Mouse (Mus musculus) erythroblast, adult 5-6 weeks (primary cell): ENCODE results near the gene H2al1j. TPM values are rescaled to one million over a fixed set of nuclear protein-coding genes. Genes with fewer than 3 reads are reported as not detected.

Experiments used
- total RNA-seq, 2 experiments: library from RNA; stranded (forward) in 1 of 2; stranded (reverse) in 1 of 2; fragments of 150-400 nt in 1 of 2; fragments of 200-764, 138-1000 nt in 1 of 2; gene quantifications; 2 replicates each; pipeline versions ENCODE4 v1.2.3 to v1.2.4; 2015 to 2017; ENCODE audit warnings: low replicate concordance in 2 of 2

H2al1j gene
- total RNA-seq, 2 experiments from 2014 or later: not detected

Other genes with a start within 250 kb of the H2al1j start
- not detected in 2 replicates for gene H2al1a, start 28.6 kb upstream of the H2al1j start, total RNA-seq (2015; ENCODE audit: low replicate concordance)
- gene H2al1a, start 28.6 kb upstream of the H2al1j start, total RNA-seq (2017; ENCODE audit: low replicate concordance): not detected in 2 replicates
- not detected in 2 replicates for gene H2al1b, start 25.4 kb upstream of the H2al1j start, total RNA-seq (2015; ENCODE audit: low replicate concordance)
- gene H2al1b, start 25.4 kb upstream of the H2al1j start, total RNA-seq (2017; ENCODE audit: low replicate concordance): 3.3 TPM in 1 of 2 replicates, not detected in the other
- gene H2al1c, start 22.2 kb upstream of the H2al1j start, total RNA-seq (2015; ENCODE audit: low replicate concordance): not detected in 2 replicates
- gene H2al1c, start 22.2 kb upstream of the H2al1j start, total RNA-seq (2017; ENCODE audit: low replicate concordance): not detected in 2 replicates
- gene H2al1d, start 19.0 kb upstream of the H2al1j start, total RNA-seq (2015; ENCODE audit: low replicate concordance): not detected in 2 replicates
- gene H2al1d, start 19.0 kb upstream of the H2al1j start, total RNA-seq (2017; ENCODE audit: low replicate concordance): not detected in 2 replicates
- not detected in 2 replicates for gene H2al1e, start 15.9 kb upstream of the H2al1j start, total RNA-seq (2015; ENCODE audit: low replicate concordance)
- not detected in 2 replicates for gene H2al1e, start 15.9 kb upstream of the H2al1j start, total RNA-seq (2017; ENCODE audit: low replicate concordance)
- not detected in 2 replicates for gene H2al1f, start 12.7 kb upstream of the H2al1j start, total RNA-seq (2015; ENCODE audit: low replicate concordance)
- not detected in 2 replicates for gene H2al1f, start 12.7 kb upstream of the H2al1j start, total RNA-seq (2017; ENCODE audit: low replicate concordance)
- not detected in 2 replicates for gene H2al1g, start 9.6 kb upstream of the H2al1j start, total RNA-seq (2015; ENCODE audit: low replicate concordance)
- not detected in 2 replicates for gene H2al1g, start 9.6 kb upstream of the H2al1j start, total RNA-seq (2017; ENCODE audit: low replicate concordance)
- gene H2al1h, start 6.3 kb upstream of the H2al1j start, total RNA-seq (2015; ENCODE audit: low replicate concordance): not detected in 2 replicates
- not detected in 2 replicates for gene H2al1h, start 6.3 kb upstream of the H2al1j start, total RNA-seq (2017; ENCODE audit: low replicate concordance)
- not detected in 2 replicates for gene H2al1i, start 3.2 kb upstream of the H2al1j start, total RNA-seq (2015; ENCODE audit: low replicate concordance)
- not detected in 2 replicates for gene H2al1i, start 3.2 kb upstream of the H2al1j start, total RNA-seq (2017; ENCODE audit: low replicate concordance)